Mouse (Mus musculus): ENCODE measurements around the gene Zbtb20.

Zbtb20 gene

GRCm38 (mm10) chr16:43505314-43505950, 629.8 kb downstream of the Zbtb20 start:
- no peak for DNase-seq (ENCODE audit: low read depth in 1 of 2, low spot score in 2 of 2)

- DNase-seq (ENCODE audit: low read depth in 1 of 2, low spot score in 2 of 2) = no peak
Observed at GRCm38 (mm10) chr16:43506189-43506751, 630.6 kb downstream of the Zbtb20 start.

GRCm38 (mm10) chr16:43506771-43507405, 631.2 kb downstream of the Zbtb20 start:
- no peak for DNase-seq (ENCODE audit: low read depth in 1 of 2, low spot score in 2 of 2)

GRCm38 (mm10) chr16:43508166-43508998, 632.7 kb downstream of the Zbtb20 start:
- DNase-seq (ENCODE audit: low read depth in 1 of 2, low spot score in 2 of 2) = no peak

- no peak for DNase-seq (ENCODE audit: low read depth in 1 of 2, low spot score in 2 of 2)
Observed at GRCm38 (mm10) chr16:43510516-43510915, 634.8 kb downstream of the Zbtb20 start.

- no peak for DNase-seq (ENCODE audit: low read depth in 1 of 2, low spot score in 2 of 2)
Observed at GRCm38 (mm10) chr16:43511531-43511930, 635.9 kb downstream of the Zbtb20 start.

- DNase-seq (ENCODE audit: low read depth in 1 of 2, low spot score in 2 of 2) = no peak
Observed at GRCm38 (mm10) chr16:43513933-43514332, 638.3 kb downstream of the Zbtb20 start.

GRCm38 (mm10) chr16:43515538-43515937, 639.9 kb downstream of the Zbtb20 start:
- no peak for DNase-seq (ENCODE audit: low read depth in 1 of 2, low spot score in 2 of 2)

- DNase-seq (ENCODE audit: low read depth in 1 of 2, low spot score in 2 of 2) = no peak
Observed at GRCm38 (mm10) chr16:43520274-43520673, 644.6 kb downstream of the Zbtb20 start.

GRCm38 (mm10) chr16:43522482-43522881, 646.8 kb downstream of the Zbtb20 start:
- DNase-seq (ENCODE audit: low read depth in 1 of 2, low spot score in 2 of 2) = no peak

- no peak for DNase-seq (ENCODE audit: low read depth in 1 of 2, low spot score in 2 of 2)
Observed at GRCm38 (mm10) chr16:43524179-43524578, 648.5 kb downstream of the Zbtb20 start.

- no peak for DNase-seq (ENCODE audit: low read depth in 1 of 2, low spot score in 2 of 2)
Observed at GRCm38 (mm10) chr16:43525624-43526023, 649.9 kb downstream of the Zbtb20 start.

GRCm38 (mm10) chr16:43528300-43528699, 652.6 kb downstream of the Zbtb20 start:
- DNase-seq (ENCODE audit: low read depth in 1 of 2, low spot score in 2 of 2) = no peak

GRCm38 (mm10) chr16:43531328-43531727, 655.6 kb downstream of the Zbtb20 start:
- DNase-seq (ENCODE audit: low read depth in 1 of 2, low spot score in 2 of 2) = no peak

GRCm38 (mm10) chr16:43534103-43534502, 658.4 kb downstream of the Zbtb20 start:
- no peak for DNase-seq (ENCODE audit: low read depth in 1 of 2, low spot score in 2 of 2)

GRCm38 (mm10) chr16:43535912-43536311, 660.2 kb downstream of the Zbtb20 start:
- no peak for DNase-seq (ENCODE audit: low read depth in 1 of 2, low spot score in 2 of 2)

GRCm38 (mm10) chr16:43537163-43537562, 661.5 kb downstream of the Zbtb20 start:
- DNase-seq (ENCODE audit: low read depth in 1 of 2, low spot score in 2 of 2) = no peak

GRCm38 (mm10) chr16:43539659-43540096, 664.0 kb downstream of the Zbtb20 start:
- DNase-seq (ENCODE audit: low read depth in 1 of 2, low spot score in 2 of 2) = no peak

- no peak for DNase-seq (ENCODE audit: low read depth in 1 of 2, low spot score in 2 of 2)
Observed at GRCm38 (mm10) chr16:43540108-43540507, 664.4 kb downstream of the Zbtb20 start.

GRCm38 (mm10) chr16:43540546-43541167, 665.0 kb downstream of the Zbtb20 start:
- DNase-seq (ENCODE audit: low read depth in 1 of 2, low spot score in 2 of 2) = no peak

GRCm38 (mm10) chr16:43545261-43545660, 669.6 kb downstream of the Zbtb20 start:
- DNase-seq (ENCODE audit: low read depth in 1 of 2, low spot score in 2 of 2) = no peak

Measured in monocyte, adult 2 months (primary cell).